Mouse (Mus musculus): ENCODE results near the gene Pfdn4. TPM values are rescaled to one million over a fixed set of nuclear protein-coding genes. Genes with fewer than 3 reads are reported as not detected.
"Not testable (repeated sequence)": the region's sequence is repeated elsewhere in the genome, so short reads cannot be mapped to it uniquely, and the experiment has no call there.

Pfdn4 gene
- total RNA-seq (2022), result 10 to 100 TPM; 23.8 to 34.6 (median 28.4) TPM

DNA sequence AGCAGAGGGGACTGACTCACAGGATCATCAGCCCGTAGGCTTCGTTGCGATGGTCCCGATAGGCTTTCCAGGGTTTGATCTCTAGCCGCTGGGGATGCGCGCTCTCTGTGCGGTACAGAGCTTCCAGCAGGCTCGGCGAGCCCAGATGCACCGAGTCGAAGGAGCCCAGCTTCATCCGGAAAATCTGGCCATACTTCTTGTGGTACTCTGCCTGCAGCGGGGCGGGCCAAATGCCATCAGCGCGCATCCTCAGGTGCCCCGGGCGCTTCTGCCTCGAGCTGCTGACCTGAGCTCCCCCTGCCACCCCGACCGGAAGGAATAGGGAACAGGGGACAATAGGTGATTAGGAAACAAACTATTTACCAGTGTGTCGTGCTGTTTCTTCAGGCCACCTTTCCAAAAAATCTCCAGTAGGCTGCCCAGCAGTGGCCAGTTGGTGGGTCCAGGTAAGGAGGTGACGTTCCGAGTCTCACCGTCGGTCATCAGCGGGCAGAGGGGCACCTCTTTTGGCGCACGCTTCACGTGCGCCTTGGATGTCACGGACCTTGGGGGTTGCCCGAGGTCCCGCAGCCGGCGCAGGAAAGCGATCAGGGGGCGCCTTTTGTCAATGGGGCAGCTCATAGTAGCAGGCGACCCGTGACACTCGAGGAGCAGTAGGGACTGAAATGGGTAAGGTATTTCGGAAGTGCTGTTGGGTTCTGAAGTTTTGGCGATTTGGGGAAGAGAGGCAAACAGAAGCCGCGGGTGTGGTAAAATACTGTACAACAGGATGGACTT is at the start of gene Pfdn4:
Pfdn4 (plus strand) TSS at position 275 of the 777 bp plus-strand sequence.
- no peak for DNase-seq (ENCODE audit: low spot score in 2 of 2)

DNA sequence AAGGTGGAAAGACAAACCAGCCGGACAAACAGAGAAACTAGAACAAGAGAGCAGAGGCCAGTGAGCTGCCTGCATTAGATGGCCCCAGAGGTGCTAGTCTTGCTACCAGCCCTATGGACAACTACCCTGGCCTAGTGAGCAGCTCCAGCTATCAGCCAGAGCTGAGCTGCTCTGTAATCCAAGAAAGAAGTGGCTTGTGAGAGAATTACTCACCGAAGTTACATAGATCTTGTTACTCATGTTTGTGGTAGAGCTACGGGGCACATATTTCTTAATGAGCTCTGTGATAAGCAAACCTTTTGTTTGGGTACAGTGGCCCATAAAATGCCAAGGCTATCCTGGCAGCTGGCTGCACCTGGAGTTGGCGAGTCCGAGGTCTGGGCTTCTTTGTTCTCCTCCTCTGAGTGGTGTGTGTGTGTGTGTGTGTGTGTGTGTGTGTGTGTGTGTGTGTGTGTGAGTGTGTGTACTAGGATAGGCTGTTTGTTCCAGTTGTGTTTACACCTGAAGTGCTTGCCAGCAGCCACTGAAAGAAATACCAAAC is 49.3 kb upstream of the Pfdn4 start:
- no peak for DNase-seq (ENCODE audit: low spot score in 2 of 2)

DNA sequence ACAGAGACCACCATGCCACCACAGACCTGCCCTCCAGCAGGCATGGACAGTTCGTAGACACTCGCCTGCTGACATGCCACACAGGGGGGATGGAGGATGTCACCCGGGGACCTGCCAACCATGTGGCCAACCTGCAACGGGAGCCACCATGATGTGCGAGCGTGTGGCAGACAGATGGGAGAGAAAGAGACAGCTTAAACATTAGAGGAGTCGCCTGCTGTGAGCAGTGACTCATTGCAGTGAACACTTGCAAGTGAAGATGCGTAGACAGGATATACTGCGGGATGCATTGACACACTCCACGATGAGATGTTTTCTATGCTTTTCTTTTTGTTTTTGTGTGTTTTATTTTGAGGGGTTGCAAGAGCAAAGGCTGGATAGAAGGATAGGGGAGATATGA is 48.6 kb upstream of the Pfdn4 start:
- peak; percentile 4 to 17 for DNase-seq (ENCODE audit: low spot score in 2 of 2)

DNA sequence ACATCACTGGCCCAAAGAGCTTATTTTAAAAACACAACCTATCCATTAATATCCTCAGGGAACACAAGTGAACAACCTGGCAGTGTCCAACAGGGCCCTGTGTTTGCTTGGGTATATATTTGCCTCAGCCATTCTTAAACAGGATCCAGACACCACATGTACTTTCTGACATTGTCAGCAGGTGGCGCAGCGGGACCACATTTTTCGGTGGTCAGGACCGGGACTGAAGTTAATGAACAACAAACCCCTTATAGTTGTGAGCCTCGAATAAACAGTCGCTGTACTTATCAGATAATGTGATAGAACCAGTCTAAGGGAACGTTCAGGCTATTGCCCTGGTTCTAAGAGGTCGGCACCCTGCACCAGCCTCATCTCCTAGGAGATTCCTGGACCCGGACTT is 45.3 kb upstream of the Pfdn4 start:
- DNase-seq (ENCODE audit: low spot score in 2 of 2), result peak; percentile 37 to 73

DNA sequence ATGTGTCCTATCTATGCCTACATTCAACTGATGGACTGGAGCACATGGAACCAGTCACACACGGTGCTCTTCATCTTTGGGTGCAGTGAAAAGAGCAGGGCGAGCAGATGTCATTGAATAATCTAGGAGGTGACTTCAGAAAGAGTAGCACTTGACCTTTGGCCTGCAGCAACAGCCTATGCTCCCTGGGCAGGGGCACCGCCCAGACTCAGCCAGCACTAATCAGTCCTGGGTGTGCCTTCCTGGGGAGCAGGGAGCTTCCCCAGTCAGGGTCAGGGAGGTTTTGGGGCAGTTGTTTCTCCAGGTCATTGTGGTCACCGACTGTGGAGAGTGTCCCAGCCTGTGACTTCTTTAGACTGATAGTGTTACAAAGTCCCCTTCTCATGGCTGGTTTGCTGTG is 42.4 kb upstream of the Pfdn4 start:
- not testable (repeated sequence) for DNase-seq (ENCODE audit: low spot score in 2 of 2)

DNA sequence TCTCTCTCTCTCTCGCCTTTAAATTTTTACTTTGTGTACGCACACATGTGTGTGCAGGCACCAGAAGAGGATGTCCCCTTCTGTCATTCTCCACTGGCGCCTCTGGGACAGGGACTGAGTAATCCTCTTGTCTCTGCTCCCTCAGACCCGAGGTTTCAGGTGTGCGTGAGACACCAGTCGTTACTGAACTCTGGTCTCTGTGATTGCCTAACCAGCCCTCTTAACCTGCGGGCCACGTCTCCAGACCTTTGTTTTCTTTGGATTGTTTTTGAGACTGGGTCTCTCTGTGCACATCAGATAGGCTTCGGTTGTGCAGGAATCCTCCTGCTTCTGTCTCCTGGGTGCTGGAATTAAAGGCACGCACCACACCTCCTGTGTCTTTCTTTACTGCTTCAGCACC is 37.0 kb upstream of the Pfdn4 start:
- no peak for DNase-seq (ENCODE audit: low spot score in 2 of 2)

DNA sequence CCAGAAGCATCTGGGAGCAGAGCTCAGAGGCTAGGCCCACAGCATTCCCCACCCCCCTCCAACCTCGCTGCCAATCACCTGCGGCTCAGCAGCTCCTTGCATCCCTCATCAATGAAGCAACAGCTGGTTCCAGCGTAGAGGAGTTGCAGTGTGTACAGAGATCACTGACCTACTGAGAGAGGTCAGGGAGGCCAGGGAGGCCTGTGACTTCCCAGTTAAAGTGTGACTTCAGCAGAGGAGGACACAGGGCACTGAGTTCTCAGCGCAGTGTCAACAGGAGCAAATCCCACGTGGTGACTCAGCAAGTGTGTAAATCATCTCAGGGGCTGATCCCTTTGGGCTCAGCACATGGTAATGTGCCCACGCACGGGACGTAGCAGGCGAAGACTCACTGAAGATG is 36.4 kb upstream of the Pfdn4 start:
- no peak for DNase-seq (ENCODE audit: low spot score in 2 of 2)

DNA sequence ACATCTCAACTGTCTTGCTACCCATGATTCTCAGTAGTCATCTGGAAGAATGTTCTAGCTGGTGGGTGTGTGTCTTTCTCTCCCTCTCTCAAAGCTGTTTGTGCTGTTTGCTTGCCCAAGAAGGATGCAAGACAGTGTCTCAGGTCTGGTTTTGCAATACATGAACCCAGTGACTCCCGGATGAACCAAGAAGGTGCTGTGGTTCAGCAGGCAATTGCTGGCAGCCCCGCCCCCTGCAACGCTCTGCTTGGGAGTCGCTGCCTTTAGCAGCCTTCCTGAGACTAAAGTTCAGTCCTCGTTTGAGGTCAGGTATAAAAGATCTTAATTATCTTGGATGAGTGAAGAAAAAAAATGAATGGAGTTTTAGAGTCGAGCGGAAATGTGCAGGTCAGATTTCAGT is 34.6 kb upstream of the Pfdn4 start:
- no peak for DNase-seq (ENCODE audit: low spot score in 2 of 2)

DNA sequence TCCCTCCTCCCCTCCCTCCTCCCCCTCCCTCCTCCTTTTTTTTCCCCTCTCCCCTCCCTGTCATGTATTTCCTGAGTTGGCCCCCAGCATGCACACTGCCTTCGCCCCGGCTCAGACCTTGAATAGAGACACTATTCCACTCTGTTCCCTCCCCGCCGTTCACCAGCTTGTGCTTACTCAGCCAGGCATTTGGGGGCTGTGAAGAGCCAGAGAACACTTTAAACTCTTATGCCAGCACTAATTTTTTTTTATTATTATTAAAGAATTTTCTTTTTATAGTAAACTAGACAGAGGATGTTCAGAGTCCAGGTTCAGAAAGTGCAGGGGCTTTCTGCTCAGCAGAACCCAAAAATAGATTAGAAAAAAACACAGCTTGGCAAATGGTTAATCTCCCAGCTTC is 31.4 kb upstream of the Pfdn4 start:
- no peak for DNase-seq (ENCODE audit: low spot score in 2 of 2)

DNA sequence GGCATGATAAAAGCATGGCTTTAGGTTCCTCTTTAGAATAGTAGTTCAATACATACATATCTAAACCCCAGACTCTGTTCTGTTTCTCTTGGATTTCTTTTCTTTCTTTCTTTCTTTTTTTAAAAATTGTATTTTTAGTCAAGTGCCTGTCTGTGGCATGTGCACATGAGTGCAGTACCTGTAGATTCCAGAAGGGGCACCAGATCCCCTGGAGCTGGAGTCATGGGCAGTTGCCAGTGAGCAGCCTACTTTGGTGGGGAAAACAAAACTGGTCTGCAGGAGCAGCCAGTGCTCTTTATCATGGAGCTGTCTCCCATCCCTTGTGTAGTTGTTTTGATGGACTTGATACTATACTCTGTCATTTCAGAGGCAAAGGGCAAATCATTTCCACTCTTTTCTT is 28.2 kb upstream of the Pfdn4 start:
- DNase-seq (ENCODE audit: low spot score in 2 of 2), result no peak

DNA sequence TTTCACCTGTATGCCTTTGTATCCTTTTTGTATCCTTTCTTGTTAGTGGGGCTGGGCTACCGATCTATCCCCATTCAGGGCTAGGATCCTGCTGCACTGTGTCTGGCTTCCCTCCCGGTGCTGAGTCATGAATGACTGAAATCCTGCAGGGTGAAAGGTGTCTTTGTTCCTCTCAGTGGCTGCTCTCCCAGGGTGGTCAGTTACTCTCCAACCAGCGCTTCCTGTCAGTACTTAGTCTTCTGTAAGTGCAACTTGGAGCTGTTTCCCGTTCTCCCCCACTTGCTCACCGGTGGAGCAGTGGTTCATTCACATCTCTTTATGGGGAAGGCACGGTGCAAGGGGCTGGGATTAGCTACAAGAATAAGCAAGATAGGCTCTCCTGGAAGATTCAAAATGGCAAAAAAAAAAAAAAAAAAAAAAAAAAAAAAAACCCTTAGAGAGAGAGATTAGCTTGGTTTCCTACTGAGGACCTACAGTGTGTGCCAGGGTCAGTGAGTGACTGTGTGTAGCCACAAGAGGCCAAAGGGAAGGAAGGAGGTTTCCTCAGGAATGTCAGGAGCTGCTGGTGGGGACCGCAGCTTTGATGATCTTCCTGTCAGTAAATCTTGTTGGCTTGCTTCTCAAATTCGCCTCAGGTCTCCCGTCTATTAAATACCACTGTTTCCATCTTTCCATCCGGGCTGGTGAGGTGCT is 26.5 kb upstream of the Pfdn4 start:
- peak; percentile 37 to 57 for DNase-seq (ENCODE audit: low spot score in 2 of 2)

DNA sequence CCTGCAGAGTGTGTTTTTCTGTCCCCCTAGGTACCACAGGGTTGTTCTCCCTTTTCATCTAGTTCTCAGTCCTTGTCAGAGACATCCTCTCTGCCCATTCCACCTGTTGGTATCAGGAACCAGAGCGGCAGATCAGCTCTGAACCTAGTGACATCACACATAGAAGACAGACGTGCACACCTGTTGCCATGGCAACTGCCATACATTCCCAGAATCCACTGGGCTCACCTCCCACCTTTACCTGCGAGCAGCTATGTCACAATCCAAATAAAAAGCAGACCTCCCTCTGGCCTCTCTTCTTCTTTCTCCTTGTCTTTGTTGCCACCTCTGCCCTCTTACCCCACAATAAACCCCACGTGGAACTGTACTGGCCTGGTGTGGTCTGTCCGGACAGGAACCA is 25.6 kb upstream of the Pfdn4 start:
- no peak for DNase-seq (ENCODE audit: low spot score in 2 of 2)

DNA sequence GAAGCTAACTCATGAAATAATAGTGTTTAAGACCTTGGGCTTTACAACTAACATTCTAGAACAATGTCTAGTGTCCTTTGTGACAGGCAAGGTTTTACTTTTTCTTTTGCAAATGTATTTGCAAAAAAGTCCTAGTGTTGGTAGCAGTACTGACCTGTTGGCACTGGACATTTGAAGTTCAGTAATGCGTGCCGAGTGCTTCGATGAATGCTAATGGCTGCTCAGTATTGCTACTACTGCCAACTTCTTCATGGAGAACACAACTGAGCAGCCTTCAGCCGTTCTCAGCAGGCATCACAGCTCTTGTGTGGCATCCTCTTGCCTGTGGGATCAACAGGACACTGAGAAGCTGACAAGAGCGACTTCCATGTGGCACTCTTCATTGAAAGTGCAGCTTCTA is 22.1 kb upstream of the Pfdn4 start:
- no peak for DNase-seq (ENCODE audit: low spot score in 2 of 2)

DNA sequence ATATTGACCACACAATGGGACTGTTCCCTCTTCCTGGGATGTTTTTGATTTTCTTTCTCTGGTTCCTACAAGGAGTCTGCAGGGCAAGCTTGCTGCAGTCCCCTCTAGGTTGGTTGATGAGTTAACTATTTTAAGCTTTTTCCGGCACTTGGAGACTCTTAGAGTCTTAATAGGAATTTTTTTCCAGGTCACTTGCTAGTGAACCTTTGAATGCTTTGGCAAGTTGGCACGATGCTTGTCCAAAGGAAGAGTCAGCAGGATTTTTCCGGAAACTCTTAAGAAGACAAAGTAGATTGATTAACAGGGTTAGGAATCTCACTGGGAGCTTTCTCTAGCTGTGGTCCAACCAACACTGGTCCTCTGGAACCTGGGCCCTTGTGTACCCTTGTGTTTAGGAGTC is 21.1 kb upstream of the Pfdn4 start:
- no peak for DNase-seq (ENCODE audit: low spot score in 2 of 2)

DNA sequence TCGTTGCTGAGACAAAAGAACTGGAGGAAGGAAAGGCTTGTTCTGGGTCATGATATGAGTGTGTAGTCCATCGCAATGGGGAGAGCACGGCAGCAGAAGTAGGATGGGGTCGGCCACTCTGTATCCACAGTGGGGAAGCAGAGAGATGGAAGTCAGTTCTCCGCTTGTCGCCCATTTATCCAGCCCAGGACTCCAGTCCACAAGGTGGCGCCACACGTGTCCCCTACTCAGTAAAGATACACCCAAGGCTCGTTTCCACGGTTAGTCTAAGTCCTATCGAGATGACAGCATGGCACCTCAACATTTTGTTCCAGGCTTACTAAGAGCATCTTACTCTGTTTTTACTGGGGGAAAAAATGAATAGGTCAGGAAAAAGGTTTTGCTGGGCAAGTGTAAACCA is 20.0 kb upstream of the Pfdn4 start:
- no peak for DNase-seq (ENCODE audit: low spot score in 2 of 2)

DNA sequence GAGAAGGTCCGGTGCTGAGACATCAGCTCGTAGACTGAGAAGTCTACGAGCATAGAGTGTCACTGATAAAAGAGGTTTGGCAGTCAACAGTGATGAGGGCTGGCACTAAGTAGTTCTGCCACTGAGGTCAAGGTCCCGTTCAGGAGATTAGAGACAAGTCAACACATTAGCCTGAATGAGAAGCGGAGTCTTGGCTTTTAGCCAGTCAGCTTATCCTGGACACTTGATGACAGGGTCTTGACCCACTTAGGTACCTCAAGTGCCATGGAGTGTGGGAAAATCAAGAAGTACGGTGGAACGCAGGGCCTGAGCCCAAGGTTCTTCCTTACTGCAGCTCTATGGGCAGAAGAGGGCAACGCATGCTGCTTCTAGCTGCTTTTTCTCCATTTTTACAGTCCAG is 19.6 kb upstream of the Pfdn4 start:
- no peak for DNase-seq (ENCODE audit: low spot score in 2 of 2)

DNA sequence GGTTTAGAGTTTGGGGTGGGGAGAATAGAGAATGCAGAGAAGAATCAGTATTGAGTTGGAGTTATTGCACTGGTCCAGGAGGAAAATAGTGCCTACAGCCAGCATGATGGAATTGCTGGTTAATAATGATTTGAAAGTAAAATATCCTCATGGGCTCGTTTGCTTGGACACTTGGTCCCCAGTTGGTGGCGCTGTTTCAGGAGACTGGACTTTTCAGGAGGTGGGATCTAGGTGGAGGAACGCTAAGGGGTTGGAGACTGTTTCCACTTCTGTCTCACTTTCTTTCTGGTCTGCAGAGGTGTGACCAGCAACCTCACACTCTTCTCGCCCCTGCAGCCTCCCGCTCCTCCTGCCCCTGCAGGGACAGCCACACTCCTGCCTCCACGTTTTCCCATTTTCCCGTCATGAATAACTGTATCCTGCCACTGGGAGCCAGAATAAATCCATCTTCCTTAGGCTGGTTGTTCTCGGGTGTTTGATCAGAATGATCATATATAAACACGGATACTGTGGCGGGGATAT is 14.1 kb upstream of the Pfdn4 start:
- no peak for DNase-seq (ENCODE audit: low spot score in 2 of 2)

DNA sequence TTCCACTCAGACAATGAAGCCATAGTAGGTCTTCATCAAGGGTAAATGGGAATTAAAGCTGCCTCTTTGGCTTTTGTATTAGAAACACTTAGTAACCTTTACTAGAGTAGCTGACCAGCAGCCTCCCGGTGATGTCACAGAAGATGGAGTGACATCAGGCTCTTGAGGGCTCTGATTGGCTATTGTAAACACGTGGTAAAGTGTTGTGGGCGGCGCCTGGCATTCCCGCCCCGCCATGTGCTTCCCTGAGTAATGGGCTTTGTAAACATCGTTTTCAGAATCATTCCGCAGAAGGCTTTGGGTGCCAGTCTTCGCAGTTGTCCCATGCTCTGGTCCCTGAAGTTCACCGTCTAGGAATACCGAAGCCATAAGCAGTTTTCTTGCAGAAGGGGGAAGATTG is 12.3 kb upstream of the Pfdn4 start:
- DNase-seq (ENCODE audit: low spot score in 2 of 2), result no peak

DNA sequence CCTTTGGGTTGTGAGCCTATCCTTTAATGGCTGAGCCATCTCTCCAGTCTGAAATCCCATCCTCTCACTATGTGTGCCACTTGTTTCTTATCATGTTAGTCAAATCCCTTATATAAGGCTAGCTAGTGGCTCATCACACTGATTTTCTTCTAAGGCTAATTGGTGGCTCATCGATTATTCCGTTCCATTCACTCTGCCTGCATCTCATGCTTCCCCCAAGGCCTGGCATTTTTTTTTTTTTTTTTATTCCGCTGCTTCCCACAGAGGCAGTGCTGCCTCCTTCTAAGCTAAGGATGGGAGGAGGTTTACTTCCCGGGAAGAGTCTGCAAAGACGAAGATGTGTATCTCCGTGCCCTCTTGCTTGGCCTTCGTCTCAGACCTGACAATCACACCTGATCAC is 9.0 kb upstream of the Pfdn4 start:
- DNase-seq (ENCODE audit: low spot score in 2 of 2), result no peak

DNA sequence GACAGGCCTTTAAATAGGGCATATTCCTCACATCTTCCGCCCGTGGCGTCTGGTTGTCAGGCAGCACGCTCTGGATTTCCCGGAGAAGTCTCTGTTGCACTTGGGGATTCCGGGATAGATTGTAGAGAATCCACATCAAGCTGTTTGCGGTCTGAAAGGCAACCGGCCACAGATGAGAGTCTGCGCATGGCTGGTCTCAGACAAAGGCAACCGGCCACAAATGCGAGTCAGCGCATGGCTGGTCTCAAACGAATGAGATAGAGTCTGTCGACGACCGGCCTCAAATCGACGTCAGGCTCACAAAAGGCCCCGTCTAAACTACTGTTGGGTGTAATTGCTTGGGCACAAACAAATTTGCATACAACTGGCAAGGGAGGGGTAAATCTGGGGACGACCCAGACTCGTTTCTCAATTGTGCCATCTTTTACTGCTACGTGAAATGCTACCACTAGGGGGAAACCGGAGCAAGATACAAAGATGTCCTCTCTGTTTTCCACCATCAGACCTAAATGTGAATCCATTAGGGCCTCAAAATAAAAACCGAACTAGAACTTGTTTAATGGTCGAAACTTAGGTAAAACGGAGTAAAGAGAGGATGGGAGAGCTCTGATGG is 8.2 kb upstream of the Pfdn4 start:
- DNase-seq (ENCODE audit: low spot score in 2 of 2), result no peak

DNA sequence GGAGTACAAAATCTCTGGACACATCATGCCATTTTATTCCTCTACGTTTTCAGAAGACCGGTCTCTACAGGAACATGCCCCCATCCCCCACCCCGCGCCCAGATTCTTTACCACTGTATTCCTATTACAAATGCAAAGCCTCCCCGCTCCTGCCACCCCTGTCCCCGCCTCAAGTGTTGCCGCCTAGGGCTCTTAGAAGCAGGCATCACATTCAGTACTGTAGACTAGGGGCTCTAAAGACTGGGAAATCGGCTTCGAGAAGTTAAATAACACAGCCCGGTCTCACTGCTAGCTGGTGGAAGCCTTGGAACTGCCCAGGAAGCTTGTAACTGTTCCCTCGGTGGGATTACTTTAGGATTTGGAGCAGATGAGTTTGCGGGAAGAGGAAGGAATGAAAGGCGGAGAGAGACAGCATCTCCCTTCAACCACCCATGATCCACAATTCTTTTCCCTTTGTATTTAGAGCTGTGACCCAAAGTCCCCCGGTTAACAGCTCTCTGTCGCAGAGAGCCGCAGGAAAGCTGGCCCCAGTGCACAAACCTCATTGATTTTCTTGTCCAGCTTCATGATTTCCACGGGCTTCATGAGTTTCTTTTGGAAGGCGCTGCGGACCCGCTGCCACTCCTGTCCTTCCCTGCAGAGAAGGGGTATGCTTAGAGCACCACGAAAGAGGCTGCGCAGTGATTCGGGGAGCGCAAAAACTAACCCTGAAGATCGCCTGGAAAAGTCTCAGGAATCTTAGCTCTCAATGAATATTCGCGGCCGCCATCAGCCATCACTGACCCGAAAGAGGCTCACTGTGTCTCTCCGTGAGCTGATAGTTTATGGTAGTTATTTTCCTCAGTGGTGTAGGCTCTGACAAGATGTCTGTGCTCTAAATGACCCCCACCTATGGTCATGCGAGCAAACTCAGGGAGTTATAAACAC is 1.2 kb upstream of the Pfdn4 start:
- no peak for DNase-seq (ENCODE audit: low spot score in 2 of 2)

All from layer of hippocampus, adult 8-10 months (tissue).